Mouse (Mus musculus): ENCODE results near the gene Trp53rkb. TPM values are rescaled to one million over a fixed set of nuclear protein-coding genes. Genes with fewer than 3 reads are reported as not detected.

Trp53rkb gene
- polyA plus RNA-seq, 1 experiment: 2.8 TPM

- DNase-seq (ENCODE audit: low read depth): no peak
Observed at GRCm38 (mm10) chr2:166799615-166800472, 7.5 kb downstream of the Trp53rkb start.

GRCm38 (mm10) chr2:166800473-166800857 is 8.1 kb downstream of the Trp53rkb start:
- no peak for DNase-seq (ENCODE audit: low read depth)

- DNase-seq (ENCODE audit: low read depth): no peak
Observed at GRCm38 (mm10) chr2:166801436-166801835, 9.1 kb downstream of the Trp53rkb start.

- no peak for DNase-seq (ENCODE audit: low read depth)
Observed at GRCm38 (mm10) chr2:166803298-166803697, 11.0 kb downstream of the Trp53rkb start.

GRCm38 (mm10) chr2:166805250-166806172 is 13.2 kb downstream of the Trp53rkb start, which contains the start of gene Arfgef2:
TSS of gene Arfgef2 (plus strand) at chr2:166805588.
- no peak for DNase-seq (ENCODE audit: low read depth)

GRCm38 (mm10) chr2:166806173-166806705 is 13.9 kb downstream of the Trp53rkb start:
- DNase-seq (ENCODE audit: low read depth): no peak

- no peak for DNase-seq (ENCODE audit: low read depth)
Observed at GRCm38 (mm10) chr2:166806813-166807212, 14.5 kb downstream of the Trp53rkb start.

GRCm38 (mm10) chr2:166809499-166809898 is 17.2 kb downstream of the Trp53rkb start:
- no peak for DNase-seq (ENCODE audit: low read depth)

- DNase-seq (ENCODE audit: low read depth): no peak
Observed at GRCm38 (mm10) chr2:166810821-166811220, 18.5 kb downstream of the Trp53rkb start.

GRCm38 (mm10) chr2:166818463-166819143 is 26.3 kb downstream of the Trp53rkb start:
- no peak for DNase-seq (ENCODE audit: low read depth)

GRCm38 (mm10) chr2:166819849-166820248 is 27.5 kb downstream of the Trp53rkb start:
- no peak for DNase-seq (ENCODE audit: low read depth)

- no peak for DNase-seq (ENCODE audit: low read depth)
Observed at GRCm38 (mm10) chr2:166820844-166821243, 28.5 kb downstream of the Trp53rkb start.

GRCm38 (mm10) chr2:166821406-166821805 is 29.1 kb downstream of the Trp53rkb start:
- no peak for DNase-seq (ENCODE audit: low read depth)

GRCm38 (mm10) chr2:166822119-166822826 is 29.9 kb downstream of the Trp53rkb start:
- no peak for DNase-seq (ENCODE audit: low read depth)

GRCm38 (mm10) chr2:166822901-166823300 is 30.6 kb downstream of the Trp53rkb start:
- DNase-seq (ENCODE audit: low read depth): no peak

GRCm38 (mm10) chr2:166824386-166824785 is 32.1 kb downstream of the Trp53rkb start:
- no peak for DNase-seq (ENCODE audit: low read depth)

- no peak for DNase-seq (ENCODE audit: low read depth)
Observed at GRCm38 (mm10) chr2:166824998-166825397, 32.7 kb downstream of the Trp53rkb start.

GRCm38 (mm10) chr2:166826491-166827224 is 34.3 kb downstream of the Trp53rkb start:
- no peak for DNase-seq (ENCODE audit: low read depth)

GRCm38 (mm10) chr2:166828306-166828705 is 36.0 kb downstream of the Trp53rkb start:
- no peak for DNase-seq (ENCODE audit: low read depth)

GRCm38 (mm10) chr2:166830350-166830749 is 38.0 kb downstream of the Trp53rkb start:
- no peak for DNase-seq (ENCODE audit: low read depth)
